Mouse (Mus musculus): Measurements from ENCODE around the gene Cpa5.

DNA sequence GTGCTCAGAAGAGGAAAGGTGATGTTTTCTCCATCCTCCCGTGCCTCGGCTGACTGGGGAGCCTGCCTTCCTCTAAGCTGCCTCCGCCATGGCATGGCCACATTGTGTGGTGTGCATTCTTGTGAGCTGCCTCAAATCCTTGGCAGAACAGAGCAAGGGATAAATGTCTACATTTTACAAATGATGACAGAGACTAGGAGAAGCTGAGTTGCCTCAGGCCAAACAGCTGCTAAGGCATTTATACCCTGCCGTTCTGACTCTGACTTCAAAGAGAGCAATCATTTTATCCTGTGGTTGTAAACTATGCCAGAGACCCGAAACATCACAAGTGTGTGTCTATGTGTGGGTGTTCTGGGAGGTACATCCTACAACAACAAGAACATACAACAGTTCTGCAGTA lies 56.8 kb downstream of the Cpa5 start:
- TF ChIP-seq POLR2A (IDR thresholded peaks at IDR 0.05; ENCODE audit: control insufficient read depth, low read depth, low read length) (no peak), CTCF (IDR thresholded peaks at IDR 0.05; ENCODE audit: control insufficient read depth, insufficient read depth, insufficient replicate concordance, low read depth, low read length) (no peak)
